Mouse (Mus musculus): ENCODE results near the gene Scp2.

The Scp2 gene

GRCm38 (mm10) chr4:108059601-108060379 lies 85.0 kb downstream of the Scp2 start:
- no peak for DNase-seq (ENCODE audit: low read depth)

GRCm38 (mm10) chr4:108058166-108058565 lies 86.6 kb downstream of the Scp2 start:
- no peak for DNase-seq (ENCODE audit: low read depth)

- DNase-seq (ENCODE audit: low read depth) = no peak
Measured at GRCm38 (mm10) chr4:108057247-108057646, 87.6 kb downstream of the Scp2 start.

GRCm38 (mm10) chr4:108055873-108056272 lies 88.9 kb downstream of the Scp2 start:
- no peak for DNase-seq (ENCODE audit: low read depth)

GRCm38 (mm10) chr4:108052673-108053072 lies 92.1 kb downstream of the Scp2 start:
- DNase-seq (ENCODE audit: low read depth) = no peak

- DNase-seq (ENCODE audit: low read depth) = no peak
Measured at GRCm38 (mm10) chr4:108051687-108052274, 93.0 kb downstream of the Scp2 start.

GRCm38 (mm10) chr4:108046136-108046535 lies 98.7 kb downstream of the Scp2 start:
- no peak for DNase-seq (ENCODE audit: low read depth)

- DNase-seq (ENCODE audit: low read depth) = no peak
Measured at GRCm38 (mm10) chr4:108045136-108046107, 99.4 kb downstream of the Scp2 start.

GRCm38 (mm10) chr4:108037027-108037426 lies 107.8 kb downstream of the Scp2 start:
- no peak for DNase-seq (ENCODE audit: low read depth)

GRCm38 (mm10) chr4:108033041-108033764 lies 111.6 kb downstream of the Scp2 start:
- no peak for DNase-seq (ENCODE audit: low read depth)

- DNase-seq (ENCODE audit: low read depth) = no peak
Measured at GRCm38 (mm10) chr4:108032352-108032849, 112.4 kb downstream of the Scp2 start.

GRCm38 (mm10) chr4:108031502-108032351 lies 113.1 kb downstream of the Scp2 start:
- DNase-seq (ENCODE audit: low read depth) = no peak

- no peak for DNase-seq (ENCODE audit: low read depth)
Measured at GRCm38 (mm10) chr4:108030888-108031501, 113.8 kb downstream of the Scp2 start.

- peak; percentile 28 for DNase-seq (ENCODE audit: low read depth)
Measured at GRCm38 (mm10) chr4:108026193-108026592, 118.6 kb downstream of the Scp2 start.

GRCm38 (mm10) chr4:108025269-108025668 lies 119.5 kb downstream of the Scp2 start:
- peak; percentile 44 for DNase-seq (ENCODE audit: low read depth)

GRCm38 (mm10) chr4:108024641-108025040 lies 120.2 kb downstream of the Scp2 start:
- no peak for DNase-seq (ENCODE audit: low read depth)

GRCm38 (mm10) chr4:108023186-108023585 lies 121.6 kb downstream of the Scp2 start:
- no peak for DNase-seq (ENCODE audit: low read depth)

- no peak for DNase-seq (ENCODE audit: low read depth)
Measured at GRCm38 (mm10) chr4:108020178-108020577, 124.6 kb downstream of the Scp2 start.

GRCm38 (mm10) chr4:108018961-108019921 lies 125.6 kb downstream of the Scp2 start:
- no peak for DNase-seq (ENCODE audit: low read depth)

All from c-Kit-positive CD71-positive TER-119-negative erythroid progenitor cells, embryonic 14.5 days (primary cell).